Mouse (Mus musculus): ENCODE measurements at regions not wholly inside any gene's neighbourhood (a gene's known extent, or its start where the extent isn't known, plus 50 kb on each side); places are given as distances from the start of the nearest gene placed in this dataset.
A peak's percentile ranks its signal among the peaks of the same experiment; 100 is the strongest.

- no peak for ATAC-seq (ENCODE audit: extremely low read depth, insufficient number of reproducible peaks, low FRiP score, poor library complexity, severe bottlenecking)
These were observed 194.1 kb downstream of the Dyrk2 start for GRCm38 (mm10) chr10:118675816-118676465.

GRCm38 (mm10) chr10:118678750-118679418, 191.1 kb downstream of the Dyrk2 start:
- no peak for ATAC-seq (ENCODE audit: extremely low read depth, insufficient number of reproducible peaks, low FRiP score, poor library complexity, severe bottlenecking)

- no peak for ATAC-seq (ENCODE audit: extremely low read depth, insufficient number of reproducible peaks, low FRiP score, poor library complexity, severe bottlenecking)
These were observed 190.5 kb downstream of the Dyrk2 start for GRCm38 (mm10) chr10:118679507-118679906.

- ATAC-seq (ENCODE audit: extremely low read depth, insufficient number of reproducible peaks, low FRiP score, poor library complexity, severe bottlenecking), result no peak
These were observed 189.1 kb downstream of the Dyrk2 start for GRCm38 (mm10) chr10:118680896-118681295.

GRCm38 (mm10) chr10:118683356-118683755, 186.7 kb downstream of the Dyrk2 start:
- no peak for ATAC-seq (ENCODE audit: extremely low read depth, insufficient number of reproducible peaks, low FRiP score, poor library complexity, severe bottlenecking)

GRCm38 (mm10) chr10:118699292-118699691, 170.7 kb downstream of the Dyrk2 start:
- no peak for ATAC-seq (ENCODE audit: extremely low read depth, insufficient number of reproducible peaks, low FRiP score, poor library complexity, severe bottlenecking)

- no peak for ATAC-seq (ENCODE audit: extremely low read depth, insufficient number of reproducible peaks, low FRiP score, poor library complexity, severe bottlenecking)
These were observed 169.9 kb downstream of the Dyrk2 start for GRCm38 (mm10) chr10:118700115-118700514.

- ATAC-seq (ENCODE audit: extremely low read depth, insufficient number of reproducible peaks, low FRiP score, poor library complexity, severe bottlenecking), result no peak
These were observed 164.0 kb downstream of the Dyrk2 start for GRCm38 (mm10) chr10:118706020-118706419.

- no peak for ATAC-seq (ENCODE audit: extremely low read depth, insufficient number of reproducible peaks, low FRiP score, poor library complexity, severe bottlenecking)
These were observed 160.3 kb downstream of the Dyrk2 start for GRCm38 (mm10) chr10:118709718-118710117.

GRCm38 (mm10) chr10:118711529-118711928, 158.5 kb downstream of the Dyrk2 start:
- ATAC-seq (ENCODE audit: extremely low read depth, insufficient number of reproducible peaks, low FRiP score, poor library complexity, severe bottlenecking), result no peak

GRCm38 (mm10) chr10:118711951-118712350, 158.1 kb downstream of the Dyrk2 start:
- ATAC-seq (ENCODE audit: extremely low read depth, insufficient number of reproducible peaks, low FRiP score, poor library complexity, severe bottlenecking), result no peak

- ATAC-seq (ENCODE audit: extremely low read depth, insufficient number of reproducible peaks, low FRiP score, poor library complexity, severe bottlenecking), result peak; percentile 18; the same call in 1 of the 2 replicates
These were observed 157.1 kb downstream of the Dyrk2 start for GRCm38 (mm10) chr10:118712951-118713350.

- ATAC-seq (ENCODE audit: extremely low read depth, insufficient number of reproducible peaks, low FRiP score, poor library complexity, severe bottlenecking), result peak; percentile 21; the same call in 1 of the 2 replicates
These were observed 155.8 kb downstream of the Dyrk2 start for GRCm38 (mm10) chr10:118714179-118714581.

- ATAC-seq (ENCODE audit: extremely low read depth, insufficient number of reproducible peaks, low FRiP score, poor library complexity, severe bottlenecking), result no peak
These were observed 155.4 kb downstream of the Dyrk2 start for GRCm38 (mm10) chr10:118714595-118714994.

- ATAC-seq (ENCODE audit: extremely low read depth, insufficient number of reproducible peaks, low FRiP score, poor library complexity, severe bottlenecking), result no peak
These were observed 149.4 kb downstream of the Dyrk2 start for GRCm38 (mm10) chr10:118720630-118721029.

- no peak for ATAC-seq (ENCODE audit: extremely low read depth, insufficient number of reproducible peaks, low FRiP score, poor library complexity, severe bottlenecking)
These were observed 147.9 kb downstream of the Dyrk2 start for GRCm38 (mm10) chr10:118722132-118722551.

GRCm38 (mm10) chr10:118722671-118723070, 147.3 kb downstream of the Dyrk2 start:
- no peak for ATAC-seq (ENCODE audit: extremely low read depth, insufficient number of reproducible peaks, low FRiP score, poor library complexity, severe bottlenecking)

GRCm38 (mm10) chr10:118736093-118736492, 133.9 kb downstream of the Dyrk2 start:
- peak; percentile 58; the same call in 1 of the 2 replicates for ATAC-seq (ENCODE audit: extremely low read depth, insufficient number of reproducible peaks, low FRiP score, poor library complexity, severe bottlenecking)

- ATAC-seq (ENCODE audit: extremely low read depth, insufficient number of reproducible peaks, low FRiP score, poor library complexity, severe bottlenecking), result 0 out of 2 replicates have a peak, but pooled peaks have one; percentile 14
These were observed 132.9 kb downstream of the Dyrk2 start for GRCm38 (mm10) chr10:118737064-118737463.

- no peak for ATAC-seq (ENCODE audit: extremely low read depth, insufficient number of reproducible peaks, low FRiP score, poor library complexity, severe bottlenecking)
These were observed 130.0 kb downstream of the Dyrk2 start for GRCm38 (mm10) chr10:118739849-118740481.
